ENCODE assay signal across 10 mouse cellular contexts in the genomic region with DNA sequence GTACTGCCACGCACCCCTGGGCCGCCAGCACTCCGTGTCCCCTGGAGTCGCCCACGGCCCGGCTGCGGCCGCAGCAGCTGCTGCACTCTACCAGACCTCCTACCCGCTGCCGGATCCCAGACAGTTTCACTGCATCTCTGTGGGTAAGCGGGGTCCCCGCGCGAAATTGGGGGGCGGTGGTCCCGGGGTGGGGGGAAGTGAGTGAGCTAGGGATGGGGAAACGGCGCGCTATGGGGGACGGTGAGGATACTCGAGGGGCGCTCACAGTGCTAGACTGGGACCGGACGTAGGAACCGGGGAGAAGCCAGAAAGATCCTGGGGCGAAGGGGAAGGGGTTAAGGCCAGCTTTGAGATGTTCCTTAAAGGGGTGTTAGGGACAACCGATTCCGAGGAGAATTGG. TPM values are rescaled to one million over a fixed set of nuclear protein-coding genes. Genes with fewer than 3 reads are reported as not detected.
DNase-seq lines count a peak whose midpoint lies in the region; ATAC-seq and TF ChIP-seq lines count a peak whose summit lies in the region.
"Had no signal": no experiment of that assay in that cellular context is flagged by ENCODE, and none has a peak within 500 bp of the region (broad histone marks: within the 10 kb centered on the region; RNA-seq: fewer than 3 reads in every experiment).

No protein-coding gene starts in this region.

- no peak for TF ChIP-seq EP300 in heart, adult 2 months (IDR thresholded peaks at IDR 0.05; ENCODE audit: insufficient read depth, low read depth, low read length)

- intact Hi-C loops in heart, adult 2 months (cut with DNase I): no loop called here

- H3K27me3 ChIP-seq in heart, embryonic 15.5 days: peaks cover 97% of the 10 kb centered on the region
- peaks cover 34% of the 10 kb centered on the region for H3K27me3 ChIP-seq in heart, adult 2 months (ENCODE audit: control insufficient read depth, insufficient read depth, low read length)
- H3K27me3 ChIP-seq in embryonic facial prominence, embryonic 12.5 days: peaks cover 97% of the 10 kb centered on the region
- peaks cover 71% of the 10 kb centered on the region for H3K27me3 ChIP-seq in hindbrain, postnatal 0 days (ENCODE audit: insufficient read depth, low read length)
- H3K27me3 ChIP-seq in midbrain, postnatal 0 days (ENCODE audit: insufficient read depth, low read length): peaks cover 73% of the 10 kb centered on the region

- WGBS in heart, embryonic 15.5 days: 1% methylated on average over 28 of the region's 28 CpGs
- 2% methylated on average over 28 of the region's 28 CpGs for WGBS in heart, adult 2 months
- 1% methylated on average over 28 of the region's 28 CpGs for WGBS in embryonic facial prominence, embryonic 12.5 days
- WGBS in hindbrain, postnatal 0 days: under 1% methylated on average over 28 of the region's 28 CpGs
- WGBS in midbrain, postnatal 0 days: under 1% methylated on average over 26 of the region's 28 CpGs

- no peaks in the 10 kb centered on the region for H3K79me2 ChIP-seq in heart, adult 2 months (replicated peaks; ENCODE audit: control insufficient read depth, insufficient read depth, low read length)

- H3K36me3 ChIP-seq in heart, embryonic 15.5 days: no peaks in the 10 kb centered on the region
- H3K36me3 ChIP-seq in heart, adult 2 months (ENCODE audit: control insufficient read depth, insufficient read depth, low read length): no peaks in the 10 kb centered on the region
- H3K36me3 ChIP-seq in embryonic facial prominence, embryonic 12.5 days: no peaks in the 10 kb centered on the region
- H3K36me3 ChIP-seq in hindbrain, postnatal 0 days (ENCODE audit: insufficient read depth, low read length): no peaks in the 10 kb centered on the region
- no peaks in the 10 kb centered on the region for H3K36me3 ChIP-seq in midbrain, postnatal 0 days (ENCODE audit: insufficient read depth, low read length)
- H3K36me3 ChIP-seq: G1E had no signal

- no peak overlapping the region for H3K27ac ChIP-seq in heart, embryonic 15.5 days
- no peak overlapping the region for H3K27ac ChIP-seq in heart, adult 2 months
- H3K27ac ChIP-seq in embryonic facial prominence, embryonic 12.5 days: no peak overlapping the region
- H3K27ac ChIP-seq in hindbrain, postnatal 0 days: no peak overlapping the region
- H3K27ac ChIP-seq in midbrain, postnatal 0 days (ENCODE audit: low read depth, low read length): no peak overlapping the region

- no peaks in the 10 kb centered on the region for H3K9me3 ChIP-seq in heart, embryonic 15.5 days (replicated peaks)
- H3K9me3 ChIP-seq in embryonic facial prominence, embryonic 12.5 days: no peaks in the 10 kb centered on the region
- no peaks in the 10 kb centered on the region for H3K9me3 ChIP-seq in hindbrain, postnatal 0 days (ENCODE audit: low read length)
- no peaks in the 10 kb centered on the region for H3K9me3 ChIP-seq in midbrain, postnatal 0 days (ENCODE audit: low read length)

- no peak for TF ChIP-seq CTCF in heart, adult 2 months (IDR thresholded peaks at IDR 0.05)
- no peak for TF ChIP-seq CTCF in hindbrain, postnatal 0 days (IDR thresholded peaks at IDR 0.05; ENCODE audit: low read depth)
- TF ChIP-seq CTCF in midbrain, postnatal 0 days (IDR thresholded peaks at IDR 0.05): no peak

- H3K4me1 ChIP-seq in heart, embryonic 15.5 days (replicated peaks): peaks cover 29% of the 10 kb centered on the region
- peaks cover 5% of the 10 kb centered on the region for H3K4me1 ChIP-seq in heart, adult 2 months (ENCODE audit: control insufficient read depth, insufficient read depth, low read length)
- peaks cover 14% of the 10 kb centered on the region for H3K4me1 ChIP-seq in embryonic facial prominence, embryonic 12.5 days
- H3K4me1 ChIP-seq in hindbrain, postnatal 0 days (ENCODE audit: insufficient read depth, low read length): peaks cover 6% of the 10 kb centered on the region; the same call in 1 of the 2 replicates
- peaks cover 5% of the 10 kb centered on the region for H3K4me1 ChIP-seq in midbrain, postnatal 0 days (ENCODE audit: insufficient read depth, low read length)

- H3K4me3 ChIP-seq in heart, embryonic 15.5 days: peak overlapping the region; percentile 40
- no peak overlapping the region for H3K4me3 ChIP-seq in heart, adult 2 months
- peak overlapping the region; percentile 30 for H3K4me3 ChIP-seq in embryonic facial prominence, embryonic 12.5 days
- H3K4me3 ChIP-seq in hindbrain, postnatal 0 days (ENCODE audit: low read length): peak overlapping the region; percentile 35
- H3K4me3 ChIP-seq in midbrain, postnatal 0 days (ENCODE audit: low read depth, low read length): peak overlapping the region; percentile 33

- peak overlapping the region; percentile 60 for H3K4me2 ChIP-seq in heart, embryonic 15.5 days
- H3K4me2 ChIP-seq in embryonic facial prominence, embryonic 12.5 days (replicated peaks): peak overlapping the region; percentile 43
- peak overlapping the region; percentile 54 for H3K4me2 ChIP-seq in hindbrain, postnatal 0 days (ENCODE audit: low read depth, low read length)
- peak overlapping the region; percentile 51 for H3K4me2 ChIP-seq in midbrain, postnatal 0 days (ENCODE audit: low read depth, low read length, poor library complexity, severe bottlenecking)

- ATAC-seq in heart, embryonic 15.5 days (replicated peaks; ENCODE audit: insufficient number of reproducible peaks, insufficient read depth, low FRiP score, low read depth): no peak
- no peak for ATAC-seq in embryonic facial prominence, embryonic 12.5 days (ENCODE audit: insufficient number of reproducible peaks, insufficient read depth, low FRiP score, low TSS enrichment)
- no peak for ATAC-seq in hindbrain, postnatal 0 days
- no peak for ATAC-seq in midbrain, postnatal 0 days (ENCODE audit: low FRiP score)

- no peak for TF ChIP-seq POLR2A in heart, adult 2 months (IDR thresholded peaks at IDR 0.05; ENCODE audit: insufficient read depth, low read depth, low read length)

- H3K9ac ChIP-seq in heart, embryonic 15.5 days: no peak overlapping the region
- no peak overlapping the region for H3K9ac ChIP-seq in heart, adult 2 months (ENCODE audit: low read depth, low read length)
- H3K9ac ChIP-seq in embryonic facial prominence, embryonic 12.5 days: no peak overlapping the region
- H3K9ac ChIP-seq in hindbrain, postnatal 0 days (replicated peaks; ENCODE audit: low read length): 0 out of 2 replicates have a peak overlapping the region, but pooled peaks have one; percentile 0
- H3K9ac ChIP-seq in midbrain, postnatal 0 days (replicated peaks; ENCODE audit: low read length, poor library complexity, severe bottlenecking): peak overlapping the region; percentile 29; the same call in 1 of the 2 replicates

- DNase-seq in heart, adult 2 months: no peak
- DNase-seq in hindbrain, postnatal 0 days (ENCODE audit: low spot score): no peak
- DNase-seq in midbrain, postnatal 0 days (ENCODE audit: low spot score): no peak
- no peak for DNase-seq in adrenal gland, adult 18-20 months (ENCODE audit: low spot score in 2 of 2)
- no peak for DNase-seq in spleen, postnatal 4 days (ENCODE audit: low spot score in 2 of 2)
- no peak for DNase-seq in adrenal gland, adult 8-10 months

RNA-seq across cellular contexts. Expression of gene Gsx1, which starts 0.7 kb away (rescaled TPM):
- not detected in 2 replicates for polyA plus RNA-seq in heart, embryonic 15.5 days (2015; fragmentation: Nextera tagmentation; extraction: Ambion mirVana)
- total RNA-seq in heart, adult 2 months (2021): not detected
- not detected in 2 replicates for polyA plus RNA-seq in heart, adult 2 months (2012; rRNA removed)
- 0.62 and 1.00 TPM in 2 replicates for polyA plus RNA-seq in embryonic facial prominence, embryonic 12.5 days (2016; fragmentation: Nextera tagmentation; extraction: Ambion mirVana)
- 5.7 and 6.1 TPM in 2 replicates for total RNA-seq in hindbrain, postnatal 0 days (2014; rRNA removed)
- polyA plus RNA-seq in hindbrain, postnatal 0 days (2015; fragmentation: Nextera tagmentation; extraction: Ambion mirVana): 1.9 TPM in 2 replicates
- total RNA-seq in midbrain, postnatal 0 days (2014; rRNA removed): 1.7 and 3.0 TPM in 2 replicates
- polyA plus RNA-seq in midbrain, postnatal 0 days (2015; fragmentation: Nextera tagmentation; extraction: Ambion mirVana): 1.4 and 2.3 TPM in 2 replicates
- not detected for total RNA-seq in adrenal gland, adult 18-20 months (2021)
- total RNA-seq in adrenal gland, adult 8-10 months (2022): not detected
- total RNA-seq: G1E had no signal
- polyA plus RNA-seq: G1E; urinary bladder, adult 2 months had no signal

Comparison
In these comparisons a context has a peak if more than half of its experiments do, and no peak if none do; other contexts are left out.
1. H3K9ac ChIP-seq: peak in hindbrain, postnatal 0 days (single experiment) and midbrain, postnatal 0 days (single experiment); none in heart, embryonic 15.5 days (single experiment), heart, adult 2 months (single experiment) and embryonic facial prominence, embryonic 12.5 days (single experiment).
2. Peak in every context shown above with its lines, with median percentiles within 50 percentile points of each other: H3K4me2 ChIP-seq.